Mouse (Mus musculus) G1E-ER4 (cell line): ENCODE measurements around the gene Adgrl4. TPM values are rescaled to one million over a fixed set of nuclear protein-coding genes. Genes with fewer than 3 reads are reported as not detected.

Experiments used
- GATA1 ChIP-seq: IDR thresholded peaks from one replicate; pipeline ENCODE4 v1.8.0; 2012; ENCODE audit warnings: low read length, inconsistent platforms
- polyA plus RNA-seq: library from polyadenylated mRNA; stranded (reverse); fragments of >175 nt; gene quantifications from 2 replicates; pipeline ENCODE4 v1.2.3, GENCODE M21; 2012

The Adgrl4 gene
- polyA plus RNA-seq, 1 experiment, result not detected

DNA sequence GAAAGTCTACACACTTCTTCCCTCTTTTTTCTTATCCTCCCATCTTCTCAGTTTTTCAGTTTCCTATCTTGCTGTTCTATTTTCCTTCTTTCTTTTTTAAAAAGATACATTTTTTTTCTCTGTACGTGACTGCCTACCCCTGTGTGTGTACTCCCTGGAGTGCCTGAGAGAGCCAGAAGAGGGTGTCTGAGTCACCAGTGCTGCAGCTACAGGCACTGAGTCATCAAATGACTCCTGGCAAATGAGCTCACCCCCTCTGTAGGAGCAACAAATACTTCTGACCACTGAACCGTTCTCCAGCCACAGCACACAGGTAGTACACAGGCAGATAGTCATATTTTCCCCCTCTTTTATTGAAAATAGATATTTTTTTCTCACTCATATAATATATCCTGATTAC is 8.2 kb downstream of the Adgrl4 start:
- no peak for TF ChIP-seq GATA1

- TF ChIP-seq GATA1, result no peak
These were observed 17.5 kb downstream of the Adgrl4 start for GRCm38 (mm10) chr3:151454985-151455701.

DNA sequence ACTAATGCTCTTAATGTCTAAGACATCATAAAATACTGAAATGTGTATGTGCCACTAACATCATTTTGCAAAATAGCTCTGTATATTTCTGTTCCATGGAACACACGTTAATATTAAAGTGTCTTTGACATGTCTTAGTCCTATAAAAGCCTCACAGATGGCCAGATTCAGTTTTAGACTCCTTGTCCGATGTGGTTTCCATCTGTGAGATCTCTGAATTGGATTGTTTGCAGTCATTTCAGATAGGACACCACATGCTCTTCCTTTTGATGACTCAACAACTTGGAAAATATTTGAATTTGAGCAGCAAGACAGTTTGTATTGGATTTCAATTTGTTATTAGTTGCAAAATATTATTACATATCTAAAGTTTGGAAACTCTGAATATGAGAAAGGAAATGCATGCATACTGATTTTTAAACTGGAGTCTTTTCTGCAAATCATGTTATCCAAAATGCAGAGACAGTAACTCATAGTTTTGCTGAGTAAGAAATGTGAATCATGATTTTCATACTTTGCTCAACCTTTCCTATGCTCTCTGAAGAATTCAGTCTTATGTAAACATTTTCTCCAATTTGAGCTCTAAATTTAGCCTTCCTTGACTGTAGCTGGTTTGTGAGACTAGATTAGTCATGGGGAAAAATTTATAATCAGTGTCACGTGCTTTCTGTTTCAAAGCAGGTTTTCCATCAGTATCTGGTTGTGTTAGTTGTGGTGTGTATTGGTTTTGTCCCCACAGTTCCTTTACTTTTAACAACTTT is 21.9 kb downstream of the Adgrl4 start:
- TF ChIP-seq GATA1, result no peak

DNA sequence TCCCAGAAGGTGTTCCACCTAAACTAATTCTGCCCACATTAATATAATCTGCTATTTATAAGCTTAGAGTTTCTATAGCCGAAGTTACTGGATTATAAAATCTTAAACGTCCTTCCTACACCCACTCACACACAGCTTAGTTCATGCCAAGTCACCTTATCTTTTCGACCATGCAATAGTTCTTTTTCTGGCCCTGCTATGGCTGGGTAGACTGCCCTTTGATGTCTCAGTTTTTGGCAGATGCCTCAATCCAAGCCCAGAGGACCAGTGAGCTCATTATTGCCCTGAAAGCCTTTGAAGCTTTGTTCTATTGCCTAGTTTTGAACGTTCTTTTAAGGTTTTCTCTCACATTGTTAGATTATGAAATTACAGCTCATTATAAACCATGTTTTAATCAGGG is 27.5 kb downstream of the Adgrl4 start:
- no peak for TF ChIP-seq GATA1

DNA sequence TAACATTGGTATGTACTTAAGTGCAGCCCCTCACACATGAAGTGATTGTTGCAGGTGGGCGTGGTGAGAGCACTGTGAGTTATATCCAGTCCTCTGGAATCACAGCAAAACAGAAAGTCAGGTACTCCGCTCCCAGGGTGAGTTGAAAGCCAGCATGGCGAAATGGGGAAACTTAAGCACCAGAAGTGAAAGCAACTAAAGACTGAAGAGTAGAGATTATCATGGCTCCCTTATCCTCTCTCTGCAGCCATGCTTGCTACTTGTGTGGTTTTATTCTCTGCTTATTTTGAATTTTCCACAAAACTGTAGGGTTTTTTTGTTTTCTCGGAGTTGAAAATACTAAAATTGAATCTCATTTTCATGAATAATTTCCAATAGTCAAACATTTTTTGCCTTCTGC is 51.2 kb downstream of the Adgrl4 start:
- TF ChIP-seq GATA1, result no peak

GRCm38 (mm10) chr3:151505606-151506005 is 67.9 kb downstream of the Adgrl4 start:
- TF ChIP-seq GATA1, result no peak

DNA sequence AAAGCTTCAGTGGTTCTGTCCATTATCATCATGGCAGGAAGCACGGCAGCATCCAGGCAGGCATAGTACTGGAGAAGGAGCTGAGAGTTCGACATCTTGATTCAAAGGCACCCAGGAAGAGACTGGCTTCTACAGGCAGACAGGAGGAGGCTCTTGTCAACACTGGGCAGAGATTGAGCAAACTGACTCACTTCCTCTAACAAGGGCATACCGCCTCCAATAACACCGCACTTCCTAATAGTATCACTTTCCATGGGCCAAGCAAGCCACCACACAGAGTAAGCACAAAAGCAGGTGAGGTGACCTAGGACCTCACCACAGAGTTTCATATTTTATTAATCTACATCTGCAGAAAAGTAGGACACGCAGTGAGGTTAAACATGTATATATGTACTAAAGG is 73.5 kb downstream of the Adgrl4 start:
- TF ChIP-seq GATA1, result no peak

DNA sequence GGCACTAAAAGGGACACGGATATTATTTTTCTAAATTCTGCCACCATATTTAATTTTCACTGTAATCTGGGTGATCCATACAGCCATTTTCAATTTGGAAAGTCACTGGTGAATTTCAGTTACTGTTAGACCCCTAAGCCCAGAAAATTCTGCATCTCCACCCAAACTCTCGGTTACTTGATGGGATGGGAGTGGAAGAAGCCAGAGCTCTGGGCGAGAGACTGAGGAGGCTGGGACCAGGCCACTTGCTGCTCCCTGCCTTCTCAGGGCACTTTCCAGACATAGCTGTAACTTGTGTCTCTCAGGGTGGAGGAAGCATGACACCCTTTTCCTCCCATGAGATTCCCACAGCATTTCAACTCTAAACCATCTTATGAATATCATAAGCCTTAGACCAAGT is 109.5 kb downstream of the Adgrl4 start:
- no peak for TF ChIP-seq GATA1

DNA sequence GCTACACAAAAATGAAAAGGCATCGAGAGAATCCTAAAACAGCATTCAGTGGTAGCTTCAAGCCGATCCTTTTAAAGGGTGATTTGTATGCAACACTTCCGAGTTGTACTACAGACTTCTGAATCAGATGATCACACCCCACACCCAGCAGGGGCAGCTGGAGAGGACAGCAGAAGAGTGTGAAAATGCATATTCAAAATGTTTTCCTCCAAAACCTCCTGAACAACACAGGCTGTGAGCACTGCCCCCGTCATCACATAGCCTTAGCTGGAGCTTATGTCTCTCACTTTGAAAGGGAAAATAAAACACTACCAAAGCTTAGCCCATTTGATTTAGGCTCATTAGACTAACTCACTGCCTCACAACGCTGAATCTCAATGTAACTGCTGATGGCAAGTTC is 113.3 kb downstream of the Adgrl4 start:
- TF ChIP-seq GATA1, result no peak

GRCm38 (mm10) chr3:151556635-151557034 is 118.9 kb downstream of the Adgrl4 start:
- no peak for TF ChIP-seq GATA1

GRCm38 (mm10) chr3:151557125-151557524 is 119.4 kb downstream of the Adgrl4 start:
- TF ChIP-seq GATA1, result no peak

- no peak for TF ChIP-seq GATA1
These were observed 119.9 kb downstream of the Adgrl4 start for GRCm38 (mm10) chr3:151557607-151558006.

GRCm38 (mm10) chr3:151558374-151558773 is 120.7 kb downstream of the Adgrl4 start:
- no peak for TF ChIP-seq GATA1

- TF ChIP-seq GATA1, result no peak
These were observed 128.3 kb downstream of the Adgrl4 start for GRCm38 (mm10) chr3:151565664-151566621.

DNA sequence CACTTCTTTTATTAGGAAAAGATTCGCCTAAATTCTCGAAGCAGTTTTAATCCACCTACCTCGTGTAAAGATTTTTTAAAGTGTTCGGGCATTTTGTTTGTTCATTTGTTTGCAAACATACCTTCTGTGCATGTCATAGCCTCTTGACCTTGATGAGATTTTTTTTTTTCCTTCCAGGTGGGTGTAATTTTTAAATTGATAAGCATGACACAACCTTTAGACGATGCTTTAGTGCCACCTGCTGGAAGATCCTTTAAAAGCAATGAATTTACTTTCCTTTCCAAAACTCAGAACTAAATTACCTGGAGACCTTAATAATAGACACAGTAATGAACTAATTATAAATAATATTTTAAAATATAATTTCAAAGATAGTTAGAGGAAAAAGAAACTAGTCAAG is 128.9 kb downstream of the Adgrl4 start:
- no peak for TF ChIP-seq GATA1

DNA sequence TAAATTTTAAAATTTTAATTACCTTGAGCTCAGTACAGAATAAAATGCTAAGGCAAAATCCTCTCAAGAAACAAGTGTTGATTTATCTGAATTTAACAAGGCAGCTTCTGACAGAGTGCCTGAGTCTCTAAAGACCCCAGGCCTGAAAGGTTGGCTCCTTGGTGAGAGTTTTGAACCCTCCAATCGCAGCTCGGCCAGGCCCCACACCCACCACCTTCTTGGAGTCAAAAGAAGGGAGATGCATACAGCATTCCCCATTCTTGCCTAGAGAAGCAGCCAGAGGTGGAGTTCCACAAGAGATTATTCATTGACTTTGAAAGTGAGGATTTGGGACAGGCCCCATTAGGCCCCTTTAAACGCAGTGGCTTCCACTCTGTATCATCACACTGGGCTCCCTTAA is 129.9 kb downstream of the Adgrl4 start:
- no peak for TF ChIP-seq GATA1
